28 mouse cellular contexts compared by ENCODE assay signal in the genomic region with DNA sequence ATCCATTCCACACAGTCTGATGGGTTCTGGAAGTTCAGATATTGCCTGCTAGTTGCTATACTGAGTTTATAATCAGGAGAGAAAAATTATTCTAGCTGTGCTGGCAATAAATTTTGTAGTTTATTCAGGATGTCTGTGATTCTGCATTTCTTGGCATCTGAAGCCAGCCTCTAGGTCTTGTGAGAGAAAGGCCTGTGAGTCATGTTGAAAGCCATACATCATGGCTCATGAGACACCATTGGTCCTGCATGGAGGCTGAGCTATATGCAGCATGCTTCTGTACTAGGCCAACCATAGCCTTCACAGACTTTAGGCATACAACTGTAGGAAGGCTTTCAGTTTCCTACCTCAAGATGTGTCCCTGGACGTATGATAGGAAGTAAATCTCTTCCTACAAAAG.
"Had no signal": no experiment of that assay in that cellular context is flagged by ENCODE, and none has a peak within 500 bp of the region (broad histone marks: within the 10 kb centered on the region; RNA-seq: fewer than 3 reads in every experiment).

No protein-coding gene starts in this region.

- H3K4me2 ChIP-seq: embryonic facial prominence, embryonic 12.5 days; embryonic facial prominence, embryonic 13.5 days; embryonic facial prominence, embryonic 15.5 days; forebrain, embryonic 12.5 days; forebrain, embryonic 13.5 days; forebrain, embryonic 15.5 days had no signal

- H3K4me1 ChIP-seq: embryonic facial prominence, embryonic 10.5 days; embryonic facial prominence, embryonic 12.5 days; embryonic facial prominence, embryonic 13.5 days; embryonic facial prominence, embryonic 15.5 days; forebrain, embryonic 10.5 days; forebrain, embryonic 12.5 days; forebrain, embryonic 13.5 days; forebrain, embryonic 15.5 days had no signal

- ATAC-seq: forebrain, embryonic 13.5 days; forebrain, embryonic 14.5 days; forebrain, embryonic 15.5 days; forebrain, embryonic 16.5 days; forebrain, postnatal 0 days had no signal

- H3K27ac ChIP-seq: embryonic facial prominence, embryonic 10.5 days; embryonic facial prominence, embryonic 12.5 days; embryonic facial prominence, embryonic 13.5 days; embryonic facial prominence, embryonic 15.5 days; forebrain, embryonic 10.5 days; forebrain, embryonic 12.5 days; forebrain, embryonic 13.5 days; forebrain, embryonic 15.5 days; gastrocnemius, adult 2 months; heart, adult 2 months had no signal

- H3K27me3 ChIP-seq: embryonic facial prominence, embryonic 12.5 days; embryonic facial prominence, embryonic 13.5 days; embryonic facial prominence, embryonic 15.5 days; forebrain, embryonic 12.5 days; forebrain, embryonic 13.5 days; forebrain, embryonic 15.5 days had no signal

- DNase-seq: cerebellum, adult 8-10 months; cerebellum, adult 9-10 months; cerebellum, adult 9-11 months; cerebellum, postnatal 10 days; cerebellum, postnatal 14 days; cerebellum, postnatal 25 days; cerebellum, postnatal 36 days; embryo, embryonic 11 days; gastrocnemius, adult 2 months; gastrocnemius, postnatal 10 days; gastrocnemius, postnatal 14 days; gastrocnemius, postnatal 25 days; gastrocnemius, postnatal 36 days; heart, adult 11 months; heart, adult 18-20 months; heart, adult 2 months had no signal

- H3K9me3 ChIP-seq: embryonic facial prominence, embryonic 10.5 days; embryonic facial prominence, embryonic 12.5 days; embryonic facial prominence, embryonic 13.5 days; embryonic facial prominence, embryonic 15.5 days; forebrain, embryonic 10.5 days; forebrain, embryonic 12.5 days; forebrain, embryonic 13.5 days; forebrain, embryonic 15.5 days had no signal

- H3K4me3 ChIP-seq: embryonic facial prominence, embryonic 10.5 days; embryonic facial prominence, embryonic 12.5 days; embryonic facial prominence, embryonic 13.5 days; embryonic facial prominence, embryonic 15.5 days; erythroblast, embryonic 14.5 days; forebrain, embryonic 10.5 days; forebrain, embryonic 12.5 days; forebrain, embryonic 13.5 days; forebrain, embryonic 15.5 days; gastrocnemius, adult 2 months; heart, adult 2 months had no signal

- H3K36me3 ChIP-seq: embryonic facial prominence, embryonic 10.5 days; embryonic facial prominence, embryonic 12.5 days; embryonic facial prominence, embryonic 13.5 days; embryonic facial prominence, embryonic 15.5 days; forebrain, embryonic 10.5 days; forebrain, embryonic 12.5 days; forebrain, embryonic 15.5 days had no signal

- H3K9ac ChIP-seq: embryonic facial prominence, embryonic 12.5 days; embryonic facial prominence, embryonic 13.5 days; embryonic facial prominence, embryonic 15.5 days; forebrain, embryonic 12.5 days; forebrain, embryonic 13.5 days; forebrain, embryonic 15.5 days; forebrain, postnatal 0 days had no signal
